Mouse (Mus musculus): ENCODE measurements around the gene Ahcyl1.
"Not testable (repeated sequence)": the region's sequence is repeated elsewhere in the genome, so short reads cannot be mapped to it uniquely, and the experiment has no call there.

The Ahcyl1 gene

DNA sequence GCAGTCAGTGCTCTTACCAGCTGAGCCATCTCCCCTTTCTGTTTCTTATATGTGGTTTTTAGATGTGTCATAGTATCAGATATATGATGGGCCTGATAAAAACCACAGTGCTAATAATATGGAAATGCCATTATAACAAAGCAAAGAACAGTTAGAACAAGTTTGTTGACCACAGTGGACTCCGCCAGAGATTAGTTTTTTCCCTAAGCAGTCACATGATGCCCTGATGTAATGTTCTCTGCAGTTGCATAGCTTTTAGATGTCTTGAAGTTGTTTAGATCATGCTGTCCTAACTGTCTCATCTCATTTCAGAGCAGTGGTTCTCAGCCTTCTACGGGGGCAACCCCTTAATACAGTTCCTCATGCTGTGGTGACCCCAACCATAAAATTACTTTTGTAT lies 40.2 kb downstream of the Ahcyl1 start:
- no peak for DNase-seq (ENCODE audit: low read depth, low spot score)

DNA sequence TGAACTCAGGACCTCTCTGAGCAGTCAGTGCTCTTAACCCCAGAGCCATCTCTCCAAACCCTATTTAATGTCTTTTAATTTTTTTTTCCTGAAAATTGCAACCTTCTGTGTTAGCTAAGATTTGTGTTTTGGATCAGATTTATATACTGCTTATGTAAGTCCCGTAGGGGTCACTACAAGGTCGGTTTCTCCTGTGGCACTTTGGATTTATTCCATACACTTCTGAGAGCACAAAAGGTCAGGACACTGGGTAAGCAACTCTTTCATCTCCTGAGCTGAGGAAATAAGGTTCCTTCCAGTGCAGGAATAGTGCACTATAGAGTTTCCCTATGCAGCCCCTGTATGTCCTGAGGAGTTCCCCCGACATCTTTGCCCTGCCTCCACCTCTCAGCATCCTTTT lies 40.9 kb downstream of the Ahcyl1 start:
- DNase-seq (ENCODE audit: low read depth, low spot score) = no peak

DNA sequence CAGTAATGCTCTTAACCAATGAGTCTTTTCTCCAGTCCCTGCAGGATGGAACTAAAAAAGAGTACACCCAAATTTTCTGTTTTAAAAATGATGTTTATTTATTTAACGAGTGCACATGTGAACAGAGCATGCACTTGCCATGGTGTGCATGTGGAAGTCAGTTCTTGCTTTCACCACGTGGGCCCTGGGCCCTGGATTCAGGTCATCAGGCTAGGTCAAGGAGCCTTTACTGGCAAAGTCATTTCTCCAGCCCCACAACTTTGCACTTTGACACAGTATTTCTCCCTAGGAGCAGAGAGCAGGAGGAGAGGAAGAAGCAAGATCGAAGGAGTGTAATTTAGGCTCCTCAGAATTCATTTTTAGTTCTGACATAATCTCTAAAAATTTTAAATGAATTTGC lies 41.5 kb downstream of the Ahcyl1 start:
- DNase-seq (ENCODE audit: low read depth, low spot score) = no peak

DNA sequence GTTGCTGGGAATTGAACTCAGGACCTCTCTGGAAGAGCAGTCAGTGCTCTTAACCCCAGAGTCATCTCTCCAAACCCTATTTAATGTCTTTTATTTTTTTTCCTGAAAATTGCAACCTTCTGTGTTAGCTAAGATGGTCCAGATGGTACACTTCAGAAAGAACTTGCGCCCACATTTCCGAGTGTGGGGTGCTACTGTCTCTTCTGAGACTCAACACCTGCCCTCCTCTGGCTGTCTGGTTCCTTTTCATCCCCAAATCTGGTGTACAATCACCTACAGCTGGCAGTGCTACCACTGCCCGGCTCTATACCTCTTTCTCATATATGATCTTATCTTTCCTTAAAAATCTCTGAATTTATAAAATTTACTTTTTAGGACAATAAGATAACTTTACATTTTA lies 43.4 kb downstream of the Ahcyl1 start:
- DNase-seq (ENCODE audit: low read depth, low spot score) = no peak

DNA sequence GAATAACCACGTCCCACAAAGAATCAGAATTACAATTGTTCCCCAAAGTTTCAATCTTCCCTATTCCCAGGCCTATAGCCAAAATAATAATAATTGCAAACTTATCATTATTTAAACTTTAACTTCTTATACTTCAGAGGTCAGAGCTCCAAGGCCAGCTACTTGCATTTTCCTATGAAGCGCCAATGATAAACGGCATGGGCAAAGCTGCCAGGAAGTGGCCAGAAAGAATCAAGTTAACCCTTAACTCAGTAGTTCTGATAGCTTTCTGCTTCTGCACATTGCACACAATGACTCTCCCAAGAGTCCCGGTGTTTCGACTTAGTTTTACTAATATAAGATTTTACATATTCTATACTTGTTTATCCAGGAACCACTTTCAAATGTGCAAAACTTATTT lies 46.1 kb downstream of the Ahcyl1 start:
- not testable (repeated sequence) for DNase-seq (ENCODE audit: low read depth, low spot score)

DNA sequence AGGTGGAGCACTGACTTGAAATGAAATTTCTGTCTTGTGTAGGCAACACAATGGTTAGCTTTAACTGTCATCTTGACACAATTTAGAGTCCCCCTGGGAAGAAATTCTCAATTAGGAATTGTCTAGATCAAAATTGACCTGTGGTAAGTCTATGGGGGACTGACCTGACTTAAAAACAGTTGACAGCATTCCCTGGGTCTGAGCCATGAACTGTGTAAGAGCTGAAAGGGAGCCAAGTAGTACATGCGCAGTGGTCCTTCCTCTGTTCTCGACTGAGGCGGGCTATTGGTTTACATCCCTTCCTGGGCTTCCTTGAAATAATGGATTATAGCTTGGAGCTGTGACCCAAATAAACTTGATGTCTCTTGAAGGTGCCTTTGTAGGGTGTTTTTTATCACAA lies 49.4 kb downstream of the Ahcyl1 start:
- no peak for DNase-seq (ENCODE audit: low read depth, low spot score)

DNA sequence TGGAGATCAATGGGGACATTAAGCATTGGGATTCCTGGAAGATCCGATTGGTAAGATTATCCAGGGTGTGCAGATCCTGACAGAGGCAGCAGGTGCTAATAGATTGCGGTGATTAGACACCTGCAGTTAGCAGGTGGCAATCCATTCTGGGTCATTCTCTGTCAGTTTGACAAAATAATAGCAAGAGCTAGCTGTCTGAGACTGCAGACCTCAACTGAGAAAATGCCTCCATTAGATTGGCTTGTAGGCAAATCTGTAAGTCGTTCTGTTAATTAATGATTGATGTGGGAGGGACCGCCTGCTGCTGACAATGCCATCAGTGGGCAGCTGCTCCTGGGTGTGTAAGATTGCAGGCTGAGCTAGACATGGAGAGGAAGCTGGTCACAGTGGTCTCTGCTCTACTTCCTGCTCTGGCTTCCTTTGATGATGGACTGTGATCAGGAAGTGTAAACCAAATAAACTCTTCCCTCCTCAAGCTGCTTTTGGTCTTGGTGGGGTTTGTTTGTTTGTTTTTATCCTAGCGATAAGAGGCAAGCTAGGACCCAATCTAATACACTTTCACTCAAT lies 58.7 kb downstream of the Ahcyl1 start:
- DNase-seq (ENCODE audit: low read depth, low spot score) = no peak

DNA sequence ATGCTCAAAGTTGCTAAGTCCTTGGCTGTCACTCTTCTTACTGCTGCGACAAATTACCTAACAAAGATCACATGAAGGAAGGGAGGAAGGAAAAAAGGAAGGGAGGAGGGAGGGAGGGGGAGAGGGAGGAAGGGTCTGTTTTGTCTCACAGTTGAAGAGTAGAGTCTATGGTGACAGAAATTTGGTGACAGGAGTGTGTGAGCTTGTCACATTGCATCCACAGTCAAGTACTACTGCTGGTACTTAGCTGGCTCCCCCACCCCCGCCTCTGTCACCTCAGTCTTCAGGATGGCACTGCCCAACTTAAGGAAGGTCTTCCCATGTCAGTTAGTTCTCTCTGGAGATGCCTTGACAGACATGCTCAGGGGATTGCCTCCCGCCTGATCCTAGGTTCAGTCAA lies 60.1 kb downstream of the Ahcyl1 start:
- no peak for DNase-seq (ENCODE audit: low read depth, low spot score)

DNA sequence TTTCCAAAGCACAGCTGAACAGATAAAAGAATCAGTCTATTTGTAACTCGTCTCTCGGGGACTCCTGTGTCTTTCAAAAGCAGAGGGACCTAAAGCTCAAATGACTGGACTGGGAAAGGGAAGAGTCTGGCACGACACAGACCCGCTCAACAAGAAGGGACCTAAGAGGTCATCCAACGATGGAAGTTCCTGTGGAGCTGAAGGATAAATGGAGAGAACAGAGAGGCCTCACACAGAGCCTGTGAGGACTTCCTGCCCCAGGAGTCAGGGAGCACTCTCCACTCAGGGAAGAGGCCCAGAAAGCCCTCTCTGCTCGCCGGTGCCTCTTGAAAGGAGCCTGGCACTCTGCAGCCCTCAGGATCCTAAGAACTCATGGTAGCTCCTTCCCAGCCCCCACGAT lies 60.5 kb downstream of the Ahcyl1 start:
- DNase-seq (ENCODE audit: low read depth, low spot score) = no peak

DNA sequence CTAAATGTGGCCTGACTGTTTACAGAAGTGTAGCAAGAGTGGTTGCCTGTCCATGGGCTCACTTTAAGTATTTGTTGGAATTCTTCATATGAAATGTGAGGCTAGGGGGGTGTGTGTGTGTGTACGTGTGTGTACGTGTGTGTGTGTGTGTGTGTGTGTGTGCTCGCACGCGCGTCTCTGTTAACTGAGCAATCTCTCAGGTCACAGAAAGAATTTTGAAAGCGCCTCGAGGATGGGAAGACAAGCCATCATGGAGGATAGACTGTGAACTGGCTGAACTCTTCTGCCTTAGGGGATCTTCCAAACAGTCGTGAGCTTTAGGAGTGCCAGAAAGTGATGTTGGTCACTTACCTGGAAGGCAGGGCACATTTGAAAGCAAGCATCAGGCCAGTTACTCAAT lies 62.5 kb downstream of the Ahcyl1 start:
- no peak for DNase-seq (ENCODE audit: low read depth, low spot score)

DNA sequence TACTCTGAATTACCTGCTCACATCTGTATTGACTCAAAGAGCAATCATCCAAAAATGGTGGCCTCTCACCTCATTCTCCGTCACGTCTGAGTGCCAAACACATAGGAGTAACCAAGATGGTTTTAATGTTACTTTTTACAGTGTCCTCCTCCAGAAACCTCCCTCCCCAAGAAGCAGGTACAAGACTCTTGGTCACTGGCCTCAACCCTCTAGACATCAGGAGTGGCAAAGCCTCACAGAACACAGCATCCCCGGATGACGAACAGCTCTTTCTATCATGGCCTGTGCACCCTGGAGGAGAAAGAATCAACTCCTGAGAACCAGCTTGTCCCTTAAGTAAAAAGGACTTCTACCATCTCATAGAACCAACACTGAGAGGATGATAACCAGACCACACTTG lies 63.6 kb downstream of the Ahcyl1 start:
- no peak for DNase-seq (ENCODE audit: low read depth, low spot score)

DNA sequence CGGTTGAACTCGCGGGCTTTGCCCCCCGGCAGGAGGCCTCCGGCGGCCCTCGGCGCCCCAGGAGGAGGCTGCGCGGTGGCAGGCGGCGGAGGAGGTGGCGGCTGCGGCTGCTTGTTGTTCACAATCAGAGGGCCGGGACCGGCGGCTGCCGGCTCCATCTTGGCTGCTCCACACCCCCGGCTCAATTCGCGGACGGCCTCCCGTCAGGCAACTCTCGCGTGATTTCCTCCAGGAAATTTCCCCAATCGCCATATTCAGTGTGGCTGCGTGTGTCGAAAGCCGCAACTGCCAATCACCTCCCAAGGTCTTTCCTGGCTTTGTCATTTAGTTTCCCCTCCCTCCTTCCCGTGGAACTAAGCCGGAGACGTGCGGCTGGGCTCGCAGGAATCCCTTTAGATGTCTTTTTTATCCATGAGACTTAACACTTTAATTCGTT lies 64.8 kb downstream of the Ahcyl1 start, which contains the start of gene Strip1:
Strip1 (minus strand) TSS at position 172 of the 436 bp plus-strand sequence.
- DNase-seq (ENCODE audit: low read depth, low spot score) = peak; percentile 92

DNA sequence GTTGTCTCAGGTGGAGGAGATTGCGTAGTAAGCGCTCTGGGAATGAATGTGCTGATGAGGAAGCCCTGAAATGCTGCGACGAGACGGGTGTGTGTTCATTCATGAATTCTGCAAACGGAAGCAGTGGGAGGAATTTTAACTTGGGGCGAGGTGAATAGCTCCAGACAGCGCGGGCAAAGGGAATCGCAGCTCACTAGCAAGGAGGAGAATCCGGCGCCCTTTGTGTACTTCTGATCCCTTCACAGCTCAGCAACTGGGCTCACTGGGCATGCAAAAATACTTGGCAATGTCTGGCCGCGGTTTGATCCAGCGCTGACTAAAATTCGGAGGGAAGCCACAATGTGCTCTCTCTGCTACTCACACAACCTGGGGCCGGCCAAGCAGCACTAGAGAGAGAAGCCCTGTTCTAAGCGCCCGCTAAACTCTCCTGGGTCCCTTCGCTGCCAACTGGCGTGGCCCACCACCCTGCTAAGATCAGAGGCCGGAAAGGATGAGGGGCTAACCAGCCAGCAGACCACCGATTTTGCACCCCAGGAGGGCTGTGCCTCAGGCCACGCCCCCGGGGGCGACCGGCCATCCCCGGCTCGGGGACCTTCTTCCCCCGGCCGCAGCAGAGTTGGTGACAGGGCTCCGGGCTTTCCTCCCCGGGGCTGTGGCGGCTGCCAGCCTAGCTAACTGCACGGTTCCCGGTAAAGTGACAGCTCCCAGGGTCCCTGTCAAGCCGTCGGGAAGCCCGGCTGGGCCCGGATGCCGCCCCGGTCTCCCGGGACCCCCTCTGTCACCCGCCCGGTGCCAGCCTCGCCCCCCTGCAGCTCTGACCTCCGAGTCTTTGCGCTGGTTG lies 65.5 kb downstream of the Ahcyl1 start, which contains the start of gene Gm10961:
Gm10961 (plus strand) TSS at position 641 of the 841 bp plus-strand sequence.
- no peak for DNase-seq (ENCODE audit: low read depth, low spot score)

DNA sequence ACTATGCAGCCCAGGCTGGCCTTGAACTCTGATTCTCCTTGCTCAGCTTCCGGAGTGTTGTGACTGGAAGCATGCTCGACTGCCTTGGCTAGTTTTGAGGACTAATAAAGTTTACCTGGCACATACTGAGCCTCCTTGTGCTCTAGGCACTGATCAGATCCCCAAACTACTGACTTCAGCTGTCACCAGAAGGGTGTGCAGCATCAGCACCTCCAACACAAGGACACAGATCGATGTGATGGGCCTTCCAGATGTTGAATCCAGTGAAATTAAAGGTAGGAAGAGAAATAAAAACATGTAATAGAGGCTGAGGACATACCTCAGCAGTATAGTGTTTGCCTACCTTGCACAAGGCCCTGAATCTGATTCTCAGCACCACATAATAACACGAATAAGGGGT lies 66.9 kb downstream of the Ahcyl1 start:
- no peak for DNase-seq (ENCODE audit: low read depth, low spot score)

DNA sequence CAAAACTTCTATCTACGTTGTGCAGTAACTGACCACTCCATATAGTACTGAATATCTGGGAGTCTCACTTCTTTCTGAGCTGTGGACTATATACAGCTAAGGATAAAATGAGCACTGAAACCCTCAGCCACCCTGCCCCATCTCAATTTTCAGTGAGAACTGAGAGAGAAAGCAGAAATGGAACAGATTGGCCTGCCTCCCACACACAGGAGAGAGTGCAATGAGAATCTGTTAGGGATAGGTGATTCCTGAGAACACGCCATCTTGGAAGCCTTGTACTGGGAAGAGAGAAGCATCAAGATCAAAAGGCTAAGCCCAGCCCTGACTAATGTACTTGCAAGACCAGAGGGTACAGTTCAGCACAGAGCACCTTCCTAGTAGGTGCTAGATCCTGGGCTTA lies 67.8 kb downstream of the Ahcyl1 start:
- no peak for DNase-seq (ENCODE audit: low read depth, low spot score)

DNA sequence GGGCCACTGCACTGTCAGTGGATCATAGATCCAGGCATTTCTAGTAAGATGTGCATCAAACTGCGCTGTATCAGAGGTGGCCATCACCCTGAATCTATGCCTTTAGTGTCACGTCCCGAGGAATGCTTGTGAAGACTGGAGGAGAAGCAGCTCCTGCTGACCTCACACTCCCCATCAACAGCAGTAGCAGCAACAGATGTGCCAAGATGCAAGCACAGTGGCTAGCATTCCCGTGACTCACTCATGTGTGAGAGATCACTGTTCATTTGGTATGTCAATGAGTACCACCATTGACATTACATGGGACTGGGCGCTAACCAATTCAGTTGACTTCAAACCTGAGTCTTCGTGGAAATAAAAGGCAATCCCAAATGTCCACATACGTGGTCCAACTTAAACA lies 68.7 kb downstream of the Ahcyl1 start:
- DNase-seq (ENCODE audit: low read depth, low spot score) = no peak

DNA sequence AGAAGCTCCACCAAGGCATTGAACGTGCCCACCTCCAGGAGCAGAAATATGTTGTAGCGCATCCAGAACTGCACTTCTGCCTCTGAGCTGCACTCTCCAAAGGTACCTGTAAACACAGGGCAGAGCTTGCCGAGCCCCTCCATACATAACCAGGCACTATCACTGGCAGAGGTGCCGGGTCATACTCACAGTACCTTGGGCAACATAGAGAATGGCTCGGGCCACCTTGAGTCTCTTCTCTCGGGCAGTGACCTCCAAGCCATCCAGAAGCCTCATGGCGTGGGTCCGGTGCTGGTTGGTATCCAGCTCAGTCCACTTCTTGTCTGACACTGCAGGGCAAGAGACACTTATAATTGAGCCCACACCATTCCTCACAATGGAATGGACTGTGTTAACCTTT lies 69.6 kb downstream of the Ahcyl1 start:
- DNase-seq (ENCODE audit: low read depth, low spot score) = no peak

DNA sequence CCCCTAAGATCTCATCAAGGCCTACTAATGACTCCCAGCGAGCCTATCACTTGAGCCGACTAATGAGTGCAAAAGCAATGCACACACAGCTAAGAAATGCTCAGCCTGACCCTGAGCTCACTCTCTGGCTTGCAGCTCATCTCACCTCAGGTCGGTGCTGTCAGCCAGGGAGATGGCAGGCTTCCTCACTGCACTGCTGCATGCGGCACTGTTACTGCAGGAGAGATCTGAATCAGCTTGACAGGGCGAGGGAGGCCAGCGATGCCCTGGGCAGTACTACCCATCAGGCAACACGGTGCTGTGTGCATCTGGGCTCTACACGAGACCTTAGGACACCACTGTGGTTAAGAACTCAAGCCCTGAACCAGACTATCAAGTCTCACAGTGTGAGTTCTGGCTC lies 70.8 kb downstream of the Ahcyl1 start:
- no peak for DNase-seq (ENCODE audit: low read depth, low spot score)

DNA sequence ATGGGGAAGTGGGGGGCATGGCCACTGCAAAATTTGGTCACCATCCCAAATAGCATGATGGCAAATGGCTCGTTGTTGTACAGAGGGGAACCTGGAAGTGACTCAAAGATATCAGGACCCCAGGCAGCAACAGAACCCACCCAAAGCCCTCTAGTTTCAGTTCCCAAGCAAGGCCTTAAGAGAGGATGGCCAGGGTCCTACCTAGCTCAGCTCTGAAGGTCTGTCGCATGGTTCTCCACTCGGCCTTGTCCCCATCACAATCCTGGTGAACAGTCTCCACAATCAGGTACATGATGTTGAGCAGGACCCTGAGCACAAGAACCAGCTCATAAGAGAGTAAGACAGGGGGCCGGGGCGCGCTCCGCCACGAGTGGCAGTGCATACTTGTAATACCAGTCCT lies 71.9 kb downstream of the Ahcyl1 start:
- DNase-seq (ENCODE audit: low read depth, low spot score) = no peak

DNA sequence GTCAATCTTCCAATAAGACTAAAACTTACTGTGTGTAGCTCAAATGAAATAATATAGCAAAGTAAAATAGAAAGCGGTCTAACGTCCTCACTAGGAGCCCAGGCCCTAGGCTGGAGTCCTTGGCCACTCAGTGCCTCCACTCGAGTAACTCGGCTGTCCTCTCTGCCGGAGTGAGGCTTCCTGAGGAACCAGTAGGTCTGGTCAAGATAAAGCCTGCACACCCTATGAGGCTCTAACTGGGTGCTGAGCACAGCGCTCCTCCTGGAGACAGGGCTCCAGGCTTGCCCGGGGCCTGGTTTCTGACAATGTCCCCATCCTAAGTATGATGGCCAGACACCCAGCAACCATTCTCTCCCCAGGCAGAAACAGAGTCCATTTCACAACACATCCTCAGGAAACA lies 73.8 kb downstream of the Ahcyl1 start:
- DNase-seq (ENCODE audit: low read depth, low spot score) = no peak

DNA sequence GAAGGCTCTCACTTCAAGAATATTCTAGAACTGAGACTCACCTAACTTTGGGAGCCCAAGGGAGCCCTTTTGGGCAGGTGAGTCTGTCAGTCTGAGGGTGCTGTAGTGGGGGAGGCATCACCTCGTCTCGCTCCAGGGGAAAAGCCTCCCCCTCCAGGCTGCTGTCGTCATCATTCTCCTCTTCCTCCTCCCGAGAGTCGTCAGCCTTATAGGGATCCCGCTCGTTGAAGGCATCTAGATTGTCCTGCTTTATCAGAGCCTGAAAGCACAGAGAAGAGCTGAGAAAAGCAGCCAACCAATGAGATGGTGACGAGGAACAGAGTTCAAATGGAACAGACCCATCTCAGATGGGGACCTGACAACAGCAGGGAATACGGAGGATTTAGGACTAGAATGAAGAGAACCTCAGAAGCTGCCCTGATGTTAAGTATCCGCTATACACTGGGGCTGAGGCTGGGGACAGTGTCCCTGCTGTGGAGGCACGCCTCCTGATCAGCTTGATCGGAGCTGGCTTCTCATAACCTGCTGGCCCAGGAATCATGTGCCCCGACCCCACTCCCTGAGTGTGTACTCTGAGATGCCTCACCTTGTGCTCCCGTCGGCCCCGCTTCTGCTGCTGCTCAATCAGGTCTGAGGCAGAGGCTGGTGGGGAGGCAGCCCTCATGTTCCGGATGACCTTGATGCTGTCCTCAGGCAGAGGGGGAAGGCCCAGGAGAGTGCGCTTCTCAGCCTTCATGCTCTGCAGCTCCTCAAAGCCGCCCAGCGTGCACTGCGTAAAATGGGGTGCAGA lies 74.9 kb downstream of the Ahcyl1 start:
- DNase-seq (ENCODE audit: low read depth, low spot score) = no peak

DNA sequence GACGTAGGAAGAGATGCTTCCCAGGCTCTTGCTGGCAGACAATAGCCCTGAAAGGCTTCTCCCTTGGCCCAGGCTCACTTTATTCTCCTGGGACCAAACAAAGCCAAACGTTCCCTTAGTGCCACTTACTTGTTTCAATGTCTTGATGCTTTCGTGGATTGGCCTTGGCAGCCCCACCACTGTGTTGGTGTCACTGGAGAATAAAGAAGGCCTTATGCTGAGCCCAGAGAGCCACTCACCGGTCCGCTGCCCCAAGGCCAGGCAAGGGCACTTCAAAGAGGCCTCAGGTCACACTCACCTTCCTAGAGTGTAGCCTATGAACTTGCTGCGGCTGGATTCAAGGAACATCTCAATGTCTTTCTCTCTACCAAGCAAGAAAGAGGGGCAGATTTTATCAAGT lies 76.4 kb downstream of the Ahcyl1 start:
- no peak for DNase-seq (ENCODE audit: low read depth, low spot score)

DNA sequence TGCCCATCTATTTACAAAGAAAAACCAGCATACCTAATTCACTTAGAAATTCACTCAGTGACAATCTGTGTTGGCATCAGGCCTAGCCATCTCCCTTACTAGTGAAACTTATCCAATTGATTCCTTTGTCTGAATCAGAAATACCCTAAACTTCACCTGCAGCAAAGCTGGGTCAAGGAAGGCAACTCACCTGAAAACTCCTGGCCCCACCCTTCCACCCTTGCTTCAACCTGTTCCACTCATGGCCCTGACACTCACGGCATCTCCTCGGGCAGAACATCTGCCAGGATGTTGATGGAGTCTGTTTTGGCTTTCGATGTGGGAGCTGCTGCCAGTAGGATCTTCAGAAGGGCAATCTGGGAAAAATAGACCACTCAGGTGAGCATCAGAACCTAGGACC lies 78.6 kb downstream of the Ahcyl1 start:
- no peak for DNase-seq (ENCODE audit: low read depth, low spot score)
